Mouse (Mus musculus) gastrocnemius, postnatal 25 days (tissue): ENCODE data around the gene Lcn9. TPM values are rescaled to one million over a fixed set of nuclear protein-coding genes. Genes with fewer than 3 reads are reported as not detected.
"Not testable (repeated sequence)": the region's sequence is repeated elsewhere in the genome, so short reads cannot be mapped to it uniquely, and the experiment has no call there.

Experiments
- DNase-seq: peaks from one replicate; pipeline ENCODE4 v3.0.0; 2022
- long read RNA-seq, 2 experiments: library from polyadenylated mRNA; stranded (forward); transcript quantifications; one replicate each; pipeline ENCODE4 v2.0.0; 2021
- total RNA-seq, 2 experiments: library from RNA; stranded (reverse); gene quantifications; 1 replicate in 1 of 2; 2 replicates in 1 of 2; pipeline ENCODE4 v1.2.3; 2021

Gene Lcn9
- total RNA-seq = not detected
- long read RNA-seq, experiment 1 = 0 reads
- long read RNA-seq, experiment 2 = 0 reads

GRCm38 (mm10) chr2:25822806-25823205, at the start of gene Lcn9:
TSS of gene Lcn9 (plus strand) at chr2:25823153.
- no peak for DNase-seq

- no peak for DNase-seq
Observed at GRCm38 (mm10) chr2:25773507-25773906, 49.4 kb upstream of the Lcn9 start.

DNA sequence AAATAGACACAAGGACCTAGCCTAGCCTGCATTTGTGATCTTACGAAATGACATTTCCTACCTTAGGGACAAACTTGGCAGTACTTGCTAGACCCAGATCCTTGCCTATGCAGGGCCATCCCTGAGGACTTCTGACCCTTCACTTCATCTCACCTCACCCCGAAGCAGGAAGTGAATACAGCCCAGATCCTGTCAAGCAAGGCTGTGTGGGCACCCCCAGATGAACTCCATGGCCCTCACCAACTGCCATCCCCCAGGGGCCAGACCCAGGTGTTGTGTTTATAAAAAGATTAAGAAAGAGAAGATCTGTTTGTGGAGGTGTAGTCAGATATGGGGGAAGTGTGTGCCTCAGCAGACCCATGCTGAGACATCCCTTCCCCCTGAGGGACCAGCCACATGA, 48.3 kb upstream of the Lcn9 start:
- DNase-seq = no peak

DNA sequence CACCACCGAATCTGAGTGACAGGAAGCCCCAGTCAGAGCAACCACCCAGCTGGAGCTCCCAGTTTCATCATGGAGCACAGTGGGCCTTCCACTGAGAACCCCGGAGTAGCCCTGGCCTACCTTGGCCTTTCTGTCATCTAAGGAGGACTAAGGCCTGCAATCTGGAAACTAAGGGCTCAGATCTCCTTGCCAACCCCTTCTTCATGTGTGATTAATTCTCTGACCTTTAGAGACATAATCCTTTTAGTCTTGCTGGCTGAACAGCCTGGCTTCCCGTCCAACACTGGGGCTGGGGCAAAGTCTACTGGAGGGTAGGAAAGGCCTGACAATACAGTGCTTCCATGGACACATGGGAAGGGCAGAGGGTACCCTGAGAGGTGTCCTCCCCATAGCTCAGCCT, 47.0 kb upstream of the Lcn9 start:
- no peak for DNase-seq

GRCm38 (mm10) chr2:25776717-25777116, 46.2 kb upstream of the Lcn9 start, which contains the start of gene Lcn11:
TSS of gene Lcn11 (plus strand) at chr2:25777017.
- DNase-seq = no peak

DNA sequence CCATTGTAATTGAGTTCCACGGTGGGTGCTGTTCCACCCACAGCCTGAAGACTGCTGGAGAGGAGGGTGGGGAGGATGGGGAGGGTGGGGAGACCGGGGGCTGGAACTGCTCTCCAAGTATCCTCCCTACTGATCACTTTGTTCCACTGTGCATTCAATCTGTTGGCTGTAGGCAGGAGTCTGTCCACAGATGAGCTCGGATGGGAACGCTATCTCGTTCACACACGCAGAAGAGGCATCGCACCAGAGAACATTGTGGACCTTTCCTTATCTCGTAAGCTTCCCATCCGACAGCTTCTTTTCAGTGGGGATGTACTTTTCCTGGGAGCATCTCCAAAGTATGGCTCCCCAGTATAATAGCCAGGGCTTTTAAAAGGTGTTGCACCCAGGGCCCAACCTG, 43.9 kb upstream of the Lcn9 start:
- no peak for DNase-seq

DNA sequence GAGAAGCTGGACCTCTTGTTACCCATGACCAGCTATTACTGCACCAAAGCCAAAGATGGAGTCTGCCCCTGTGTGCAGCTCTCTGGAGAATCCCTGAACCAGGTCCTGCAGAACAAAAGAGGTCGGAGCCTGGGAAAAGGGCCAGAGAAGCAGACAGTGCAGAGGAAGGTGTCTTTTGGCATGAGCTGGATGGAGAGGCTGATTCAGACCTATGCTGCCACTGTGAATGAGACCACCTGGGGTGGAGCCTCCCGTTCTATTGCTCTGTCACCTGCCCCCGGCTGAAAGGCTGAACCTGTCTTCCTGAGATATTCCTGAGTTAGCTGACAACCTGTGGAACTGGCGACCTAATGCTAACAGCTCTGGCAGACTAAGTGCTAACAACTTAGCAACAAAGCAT, 42.0 kb upstream of the Lcn9 start:
- DNase-seq = no peak

DNA sequence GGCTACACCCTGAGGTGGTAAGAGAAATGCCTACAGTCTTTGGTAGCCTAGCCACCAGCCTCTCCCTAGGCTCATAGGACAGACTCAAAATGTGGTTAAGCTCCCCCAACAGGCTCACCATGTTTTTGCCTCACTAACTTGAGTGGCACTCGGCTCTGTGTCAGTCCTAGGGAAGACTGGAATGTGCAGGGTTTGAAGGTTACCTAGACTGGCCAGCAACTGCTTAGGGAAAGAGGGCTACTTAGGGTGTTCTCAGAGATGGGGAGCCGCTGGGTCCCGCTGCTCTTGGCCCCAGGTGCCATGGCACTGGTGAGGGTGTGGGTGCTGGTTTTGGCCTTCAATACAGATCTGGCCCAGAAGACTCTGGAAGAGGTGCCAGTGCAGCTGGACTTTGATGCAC, 41.0 kb upstream of the Lcn9 start, which contains the start of gene Gm13539:
TSS of gene Gm13539 (plus strand) at position 301 of the 400 bp plus-strand sequence.
- DNase-seq = no peak

- no peak for DNase-seq
Observed at GRCm38 (mm10) chr2:25785573-25786322, 37.2 kb upstream of the Lcn9 start.

DNA sequence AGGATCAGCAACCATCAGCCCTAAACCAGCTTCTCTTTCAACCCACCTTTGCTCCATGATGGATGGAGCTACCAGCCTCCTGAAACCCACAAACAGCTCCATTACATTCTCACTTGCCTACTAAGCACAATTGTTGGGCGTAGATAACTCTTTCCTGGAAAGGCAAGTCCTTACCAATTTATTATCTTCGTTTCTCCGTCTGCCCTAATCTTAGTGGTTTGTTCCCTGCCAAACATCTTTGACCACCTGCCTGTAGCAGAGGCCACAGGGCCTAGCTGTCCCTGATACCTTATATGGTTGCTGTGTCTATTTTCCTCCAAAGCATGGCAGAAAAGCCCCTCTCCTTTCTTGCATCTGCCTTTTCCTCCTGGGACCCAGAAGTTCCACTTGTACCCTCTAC, 33.9 kb upstream of the Lcn9 start:
- no peak for DNase-seq

GRCm38 (mm10) chr2:25797635-25798034, 25.3 kb upstream of the Lcn9 start:
- DNase-seq = no peak

GRCm38 (mm10) chr2:25798065-25798464, 24.9 kb upstream of the Lcn9 start:
- DNase-seq = no peak

GRCm38 (mm10) chr2:25811711-25812110, 11.2 kb upstream of the Lcn9 start:
- DNase-seq = no peak

DNA sequence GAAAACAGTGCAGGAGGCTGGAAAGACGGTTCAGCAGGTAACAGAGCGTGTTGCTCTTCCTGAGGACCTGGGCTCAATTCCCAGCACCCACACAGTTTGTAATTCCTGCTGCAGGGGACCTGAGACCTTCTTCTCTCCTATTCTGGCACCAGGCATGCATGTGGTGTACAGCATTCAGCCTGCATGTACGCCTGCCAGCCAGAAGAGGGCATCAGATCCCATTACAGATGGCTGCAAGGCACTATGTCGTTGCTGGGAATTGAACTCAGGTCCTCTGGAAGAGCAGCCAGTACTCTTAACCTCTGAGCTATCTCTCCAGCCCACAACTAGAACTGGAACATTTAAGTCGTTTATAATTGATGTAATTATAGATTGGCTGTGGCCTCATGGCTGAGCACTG, 9.6 kb upstream of the Lcn9 start:
- DNase-seq = no peak

- DNase-seq = not testable (repeated sequence)
Observed at GRCm38 (mm10) chr2:25815748-25816147, 7.2 kb upstream of the Lcn9 start, which contains the start of gene Glt6d1. TSS of gene Glt6d1 (minus strand) at chr2:25815848.

DNA sequence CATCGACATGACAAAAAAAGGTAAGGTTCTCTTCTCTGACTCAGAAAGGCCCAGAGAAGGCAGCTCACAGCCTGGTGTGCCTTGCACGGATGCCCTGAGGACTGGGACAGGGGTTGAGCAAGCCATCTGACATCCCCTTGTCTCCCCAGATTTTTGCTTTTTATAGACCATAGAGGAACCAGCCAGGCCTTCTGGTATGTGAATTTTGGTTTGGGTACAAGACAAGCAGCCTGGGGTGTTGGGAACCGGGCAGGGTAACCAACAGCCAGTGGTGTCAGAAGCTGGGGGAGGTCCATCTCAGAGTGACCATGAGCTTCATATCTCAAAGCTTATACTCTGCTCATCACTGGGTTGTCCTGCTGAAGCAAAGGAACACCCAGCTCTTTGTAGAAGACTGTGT, 1.8 kb downstream of the Lcn9 start:
- DNase-seq = no peak

GRCm38 (mm10) chr2:25828344-25828947, 5.5 kb downstream of the Lcn9 start:
- DNase-seq = no peak

GRCm38 (mm10) chr2:25830786-25831185, 7.8 kb downstream of the Lcn9 start:
- no peak for DNase-seq

- DNase-seq = no peak
Observed at GRCm38 (mm10) chr2:25836291-25836690, 13.3 kb downstream of the Lcn9 start.

DNA sequence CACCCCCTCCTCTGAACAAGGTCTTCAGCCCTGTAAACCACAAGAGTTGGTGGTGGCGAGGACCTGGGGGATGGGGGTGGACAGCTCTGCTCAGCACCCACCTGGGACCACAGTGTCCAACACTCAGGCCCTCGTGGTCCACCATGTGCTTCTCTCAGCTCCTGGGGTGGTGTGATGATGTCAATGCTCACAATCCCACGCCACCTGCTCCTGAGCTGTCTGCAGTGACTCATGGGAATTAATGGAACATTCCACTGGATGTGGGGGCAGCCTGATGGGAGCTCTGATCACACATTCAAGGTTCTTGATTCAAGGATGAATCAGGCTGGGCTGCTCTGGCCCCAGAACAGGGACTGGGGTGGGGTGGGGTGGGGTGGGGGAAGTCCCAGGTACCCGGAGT, 19.2 kb downstream of the Lcn9 start:
- no peak for DNase-seq

DNA sequence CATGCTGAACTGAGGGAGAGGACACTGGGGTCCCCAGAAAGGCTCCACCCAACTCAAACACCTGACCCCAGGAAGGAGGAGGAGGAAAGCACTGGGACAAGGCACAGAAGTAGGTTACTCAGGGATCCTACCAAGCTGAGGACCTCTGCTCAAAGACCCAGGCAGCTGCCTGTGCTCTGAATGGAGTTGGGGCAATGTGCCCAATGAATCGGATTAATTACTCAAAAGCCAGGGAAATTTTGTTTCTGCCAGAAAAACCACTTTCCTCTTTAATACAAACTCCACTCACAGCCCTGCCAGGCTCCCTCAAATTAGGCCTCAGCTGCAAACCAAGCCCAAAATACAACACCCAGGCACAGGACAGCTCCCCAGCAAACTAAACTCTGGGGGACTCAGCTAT, 19.8 kb downstream of the Lcn9 start:
- DNase-seq = no peak

GRCm38 (mm10) chr2:25844097-25844496, 21.1 kb downstream of the Lcn9 start:
- no peak for DNase-seq

- no peak for DNase-seq
Observed at GRCm38 (mm10) chr2:25846516-25846915, 23.6 kb downstream of the Lcn9 start.

GRCm38 (mm10) chr2:25847226-25847625, 24.3 kb downstream of the Lcn9 start, which contains the start of gene Sohlh1:
TSS of gene Sohlh1 (minus strand) at chr2:25847248.
- no peak for DNase-seq
